Mouse (Mus musculus) C2C12 (cell line): ENCODE measurements around the gene Tubb4a. TPM values are rescaled to one million over a fixed set of nuclear protein-coding genes. Genes with fewer than 3 reads are reported as not detected.

Experiments used
- H3K27me3 ChIP-seq: one replicate; pipeline ENCODE4 v1.6.1; 2011; ENCODE audit not compliant: control insufficient read depth, insufficient read depth, insufficient read length
- H3K36me3 ChIP-seq: one replicate; pipeline ENCODE4 v1.6.1; 2011; ENCODE audit not compliant: control insufficient read depth, insufficient read depth
- H3K4me3 ChIP-seq: one replicate; pipeline ENCODE4 v1.5.1; 2011; ENCODE audit warnings: mild to moderate bottlenecking, control low read depth; ENCODE audit not compliant: poor library complexity, insufficient read depth, severe bottlenecking
- H3K79me2 ChIP-seq: one replicate; pipeline ENCODE4 v1.6.1; 2011; ENCODE audit not compliant: control insufficient read depth, insufficient read depth
- H3K79me3 ChIP-seq: one replicate; pipeline ENCODE4 v1.6.1; 2011; ENCODE audit warnings: low read depth, control low read depth
- H3ac ChIP-seq: one replicate; pipeline ENCODE3; 2011; ENCODE audit warnings: low read depth; ENCODE audit not compliant: control insufficient read depth, insufficient read length
- CEBPB ChIP-seq: IDR thresholded peaks from one replicate; pipeline ENCODE4 v1.6.1; 2011; ENCODE audit warnings: low read depth, mild to moderate bottlenecking, control low read depth, moderate library complexity
- CTCF ChIP-seq: IDR thresholded peaks from one replicate; pipeline ENCODE4 v1.5.1; 2011; ENCODE audit not compliant: control insufficient read depth, insufficient read depth, insufficient read length
- FOSL1 ChIP-seq: IDR thresholded peaks from one replicate; pipeline ENCODE4 v1.8.0; 2011; ENCODE audit warnings: mild to moderate bottlenecking, low read length; ENCODE audit not compliant: poor library complexity, insufficient read depth, severe bottlenecking
- MAX ChIP-seq: IDR thresholded peaks from one replicate; pipeline ENCODE4 v1.6.1; 2011; ENCODE audit warnings: mild to moderate bottlenecking, control low read depth
- MYOD1 ChIP-seq: IDR thresholded peaks from one replicate; pipeline ENCODE4 v1.6.1; 2011; ENCODE audit warnings: low read depth; ENCODE audit not compliant: control insufficient read depth, insufficient read length
- MYOG ChIP-seq: IDR thresholded peaks from one replicate; pipeline ENCODE4 v1.6.1; 2011; ENCODE audit not compliant: control insufficient read depth, insufficient read length; ENCODE audit errors: extremely low read depth
- USF1 ChIP-seq: IDR thresholded peaks from one replicate; pipeline ENCODE4 v1.6.1; 2011; ENCODE audit warnings: low read depth, mild to moderate bottlenecking, control low read depth, moderate library complexity
- polyA plus RNA-seq: library from polyadenylated mRNA; unstranded; fragments of >200 nt; fragmentation: generic; extraction: Trizol; gene quantifications from one replicate; pipeline ENCODE4 v1.2.1, GENCODE M21; 2012; ENCODE audit warnings: missing spikeins

The Tubb4a gene
- polyA plus RNA-seq, 1 experiment: 0.18 TPM

- no peak for TF ChIP-seq MAX
- no peak for TF ChIP-seq FOSL1
- no peak for TF ChIP-seq USF1
- no peak for TF ChIP-seq MYOD1
- TF ChIP-seq CTCF: no peak
- TF ChIP-seq MYOG: no peak
- TF ChIP-seq CEBPB: no peak
- no peak overlapping the region for H3K4me3 ChIP-seq
Observed at GRCm38 (mm10) chr17:57032854-57033253, 54.7 kb downstream of the Tubb4a start.

GRCm38 (mm10) chr17:57031661-57032420, 55.7 kb downstream of the Tubb4a start:
- Histone ChIP-seq H3K79me3 (peaks cover 39% of the 10 kb centered on the region), H3K79me2 (peaks cover 45% of the 10 kb centered on the region), H3K36me3 (peaks cover 16% of the 10 kb centered on the region), H3K4me3 (peak overlapping the region; percentile 29), H3ac (peak overlapping the region; percentile 10), H3K27me3 (peaks cover 2% of the 10 kb centered on the region)
- no peak for TF ChIP-seq CEBPB
- TF ChIP-seq MAX: peak; percentile 31
- TF ChIP-seq USF1: peak; percentile 99

More at GRCm38 (mm10) chr17:57032854-57033253, 54.7 kb downstream of the Tubb4a start:
- no peak overlapping the region for H3ac ChIP-seq
- peaks cover 5% of the 10 kb centered on the region for H3K27me3 ChIP-seq
- peaks cover 5% of the 10 kb centered on the region for H3K36me3 ChIP-seq
- H3K79me2 ChIP-seq: peaks cover 34% of the 10 kb centered on the region
- peaks cover 29% of the 10 kb centered on the region for H3K79me3 ChIP-seq

GRCm38 (mm10) chr17:57030931-57031660, 56.5 kb downstream of the Tubb4a start, which contains the start of gene Khsrp:
Gene Khsrp, minus strand, starts transcription at chr17:57031522.
- peaks cover 23% of the 10 kb centered on the region for H3K36me3 ChIP-seq
- no peaks in the 10 kb centered on the region for H3K27me3 ChIP-seq
- TF ChIP-seq MYOG: no peak
- peak; percentile 64 for TF ChIP-seq USF1
- no peak for TF ChIP-seq CEBPB
- TF ChIP-seq MYOD1: no peak
- H3K4me3 ChIP-seq: peak within 1 kb of the TSS; percentile 93
- H3K79me2 ChIP-seq: peaks cover 52% of the 10 kb centered on the region
- peak within 1 kb of the TSS; percentile 93 for H3ac ChIP-seq
- peaks cover 39% of the 10 kb centered on the region for H3K79me3 ChIP-seq

Other genes starting within 250 kb of the Tubb4a start
- gene Acsbg2, start 213.3 kb downstream of the Tubb4a start, polyA plus RNA-seq: not detected
- gene 1700061G19Rik, start 212.3 kb downstream of the Tubb4a start, polyA plus RNA-seq: 0.02 TPM
- 38.9 TPM for gene Mllt1, start 152.4 kb downstream of the Tubb4a start, polyA plus RNA-seq
- gene Acer1, start 105.7 kb downstream of the Tubb4a start, polyA plus RNA-seq: not detected
- 153 TPM for gene Clpp, start 97.5 kb downstream of the Tubb4a start, polyA plus RNA-seq
- gene Alkbh7, start 90.4 kb downstream of the Tubb4a start, polyA plus RNA-seq: 24.1 TPM
- gene Pspn, start 87.8 kb downstream of the Tubb4a start, polyA plus RNA-seq: 0.63 TPM
- 76.8 TPM for gene Gtf2f1, start 76.5 kb downstream of the Tubb4a start, polyA plus RNA-seq
- gene Gm17949, start 76.3 kb downstream of the Tubb4a start, polyA plus RNA-seq: not detected
- gene Khsrp, start 56.3 kb downstream of the Tubb4a start, polyA plus RNA-seq: 68.5 TPM
- gene Slc25a41, start 46.1 kb downstream of the Tubb4a start, polyA plus RNA-seq: not detected
- not detected for gene Crb3, start 28.7 kb downstream of the Tubb4a start, polyA plus RNA-seq
- gene Slc25a23, start 27.9 kb downstream of the Tubb4a start, polyA plus RNA-seq: 0.89 TPM
- not detected for gene Dennd1c, start 9.3 kb downstream of the Tubb4a start, polyA plus RNA-seq
- gene Tnfsf9, start 17.5 kb upstream of the Tubb4a start, polyA plus RNA-seq: 11.8 TPM
- gene Cd70, start 62.0 kb upstream of the Tubb4a start, polyA plus RNA-seq: not detected
- not detected for gene Tnfsf14, start 106.4 kb upstream of the Tubb4a start, polyA plus RNA-seq
- 0.01 TPM for gene C3, start 140.4 kb upstream of the Tubb4a start, polyA plus RNA-seq
- 24.7 TPM for gene Gpr108, start 160.7 kb upstream of the Tubb4a start, polyA plus RNA-seq
- gene Trip10, start 161.7 kb upstream of the Tubb4a start, polyA plus RNA-seq: 45.7 TPM
- gene Vav1, start 191.3 kb upstream of the Tubb4a start, polyA plus RNA-seq: not detected